Mouse (Mus musculus) E14TG2a.4 (cell line): ENCODE results near the gene Pcyt1a.

Experiments used
- CTCF ChIP-seq: conservative IDR thresholded peaks from 2 replicates; pipeline ENCODE4 v1.5.1; 2014; ENCODE audit warnings: low read length
- NANOG ChIP-seq: IDR thresholded peaks from 2 replicates; pipeline ENCODE4 v1.6.1; 2014; ENCODE audit warnings: borderline replicate concordance, low read length, mixed read lengths
- POU5F1 ChIP-seq: IDR thresholded peaks from 2 replicates; pipeline ENCODE4 v1.6.1; 2014; ENCODE audit warnings: low read length, borderline replicate concordance

DNA sequence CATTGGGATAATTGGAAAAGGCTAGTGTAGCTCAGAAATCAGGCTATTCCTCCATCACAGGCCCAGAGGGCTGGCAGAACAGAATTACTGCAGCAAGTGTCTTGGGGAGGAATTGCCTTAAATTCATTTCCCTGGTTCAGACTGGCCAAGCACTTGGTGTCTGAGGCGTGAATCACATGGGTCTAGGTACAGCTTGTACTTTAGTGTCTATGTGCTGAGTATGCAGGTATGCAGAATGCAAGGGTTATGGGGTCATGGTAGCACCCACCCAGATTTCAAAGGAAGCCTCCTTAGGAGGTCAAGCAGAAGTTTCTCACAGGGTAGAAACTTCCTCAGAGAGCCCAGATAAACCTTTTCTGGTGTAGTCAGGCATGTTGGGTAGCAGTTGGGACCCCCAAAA, 14.8 kb downstream of the Pcyt1a start:
- no peak for TF ChIP-seq CTCF
- no peak for TF ChIP-seq NANOG
- TF ChIP-seq POU5F1, result no peak
